Mouse (Mus musculus) heart, adult 2 months (tissue): ENCODE measurements around the gene Xrcc4. TPM values are rescaled to one million over a fixed set of nuclear protein-coding genes. Genes with fewer than 3 reads are reported as not detected.

Experiments
- DNase-seq, 2 experiments: peaks; one replicate each; pipeline ENCODE4 v3.0.0; 2021
- H3K27ac ChIP-seq: fragments of 200-600 bp; 2 replicates; pipeline ENCODE4 v1.8.1; 2022
- H3K27me3 ChIP-seq: fragments of 200-500 bp; 2 replicates; pipeline ENCODE4 v1.6.1; 2012; ENCODE audit warnings: mild to moderate bottlenecking, low read length, inconsistent platforms, mixed read lengths; ENCODE audit not compliant: control insufficient read depth, insufficient read depth
- H3K36me3 ChIP-seq: fragments of 200-500 bp; 2 replicates; pipeline ENCODE4 v1.6.1; 2012; ENCODE audit warnings: low read length, inconsistent platforms; ENCODE audit not compliant: control insufficient read depth, insufficient read depth
- H3K4me1 ChIP-seq: fragments of 200-500 bp; 2 replicates; pipeline ENCODE4 v1.6.1; 2011; ENCODE audit warnings: low read length; ENCODE audit not compliant: control insufficient read depth, insufficient read depth
- H3K4me3 ChIP-seq: fragments of 200-600 bp; 2 replicates; pipeline ENCODE4 v1.8.1; 2022
- H3K79me2 ChIP-seq: fragments of 200-500 bp; replicated peaks from 2 replicates; pipeline ENCODE4 v1.6.1; 2012; ENCODE audit warnings: mild to moderate bottlenecking, inconsistent platforms, low read length, moderate library complexity, mixed read lengths; ENCODE audit not compliant: control insufficient read depth, insufficient read depth
- H3K9ac ChIP-seq: fragments of 200-500 bp; 2 replicates; pipeline ENCODE4 v1.6.1; 2012; ENCODE audit warnings: low read depth, mild to moderate bottlenecking, control low read depth, inconsistent platforms, low read length, mixed read lengths
- CTCF ChIP-seq: fragments of 200-600 bp; IDR thresholded peaks from 2 replicates; pipeline ENCODE4 v1.8.1; 2022; ENCODE audit warnings: antibody characterized with exemption, mild to moderate bottlenecking, moderate library complexity
- EP300 ChIP-seq: fragments of 200-500 bp; IDR thresholded peaks from 2 replicates; pipeline ENCODE4 v1.6.1; 2011; ENCODE audit warnings: low read depth, low read length, control low read depth; ENCODE audit not compliant: insufficient read depth
- POLR2A ChIP-seq: fragments of 200-500 bp; IDR thresholded peaks from 2 replicates; pipeline ENCODE4 v1.6.1; 2011; ENCODE audit warnings: mild to moderate bottlenecking, low read depth, low read length, control low read depth; ENCODE audit not compliant: insufficient read depth
- WGBS: fragments of 180-500 bp; shearing (Covaris S2); methylation state at CpG from one replicate; pipeline ENCODE4 v1.1.7; 2018; 5-methylcytosine and 5-hydroxymethylcytosine counted together
- intact Hi-C: fragments of 180-260 bp; cut with DNase I; formaldehyde crosslinking; loops from one replicate; pipeline ENCODE4 v1.15.1; 2025
- polyA plus RNA-seq: library from polyadenylated mRNA; depleted of rRNA; stranded (reverse); fragments of >200 nt; gene quantifications from 2 replicates; pipeline ENCODE4 v1.2.3, GENCODE M21; 2012
- total RNA-seq, 2 experiments: library from RNA; stranded (reverse); gene quantifications; 2 replicates each; pipeline ENCODE4 v1.2.3; 2021

Gene Xrcc4
- total and polyA plus RNA-seq, 3 experiments: 1.5 to 10.0 (median 8.8) TPM

- intact Hi-C loops: no loop called here
- Histone ChIP-seq H3K4me1 (no peaks in the 10 kb centered on the region), H3K27me3 (no peaks in the 10 kb centered on the region), H3K79me2 (no peaks in the 10 kb centered on the region), H3K36me3 (no peaks in the 10 kb centered on the region), H3K4me3 (no peak overlapping the region), H3K9ac (no peak overlapping the region), H3K27ac (no peak overlapping the region)
- TF ChIP-seq CTCF: no peak
- TF ChIP-seq EP300: no peak
- no peak for TF ChIP-seq POLR2A
- DNase-seq: no peak
- WGBS: 87% methylated on average over 4 of the region's 4 CpGs
These were observed 190.3 kb downstream of the Xrcc4 start for GRCm38 (mm10) chr13:89899066-89899465.

- no peaks in the 10 kb centered on the region for H3K79me2 ChIP-seq
- no peak overlapping the region for H3K9ac ChIP-seq
- TF ChIP-seq CTCF: no peak
- TF ChIP-seq POLR2A: no peak
- no peaks in the 10 kb centered on the region for H3K4me1 ChIP-seq
- no peaks in the 10 kb centered on the region for H3K36me3 ChIP-seq
- intact Hi-C loops: no loop called here
- no peaks in the 10 kb centered on the region for H3K27me3 ChIP-seq
- DNase-seq: no peak
- 89% methylated on average over 4 of the region's 4 CpGs for WGBS
- no peak overlapping the region for H3K4me3 ChIP-seq
- no peak overlapping the region for H3K27ac ChIP-seq
These were observed 197.3 kb downstream of the Xrcc4 start for GRCm38 (mm10) chr13:89892140-89892539.

- Histone ChIP-seq H3K4me3 (no peak overlapping the region), H3K27me3 (no peaks in the 10 kb centered on the region), H3K9ac (no peak overlapping the region), H3K27ac (no peak overlapping the region), H3K4me1 (no peaks in the 10 kb centered on the region; the same call in 1 of the 2 replicates), H3K79me2 (no peaks in the 10 kb centered on the region), H3K36me3 (no peaks in the 10 kb centered on the region)
- WGBS: 92% methylated on average over 1 of the region's 1 CpGs
- DNase-seq: no peak
- TF ChIP-seq CTCF (no peak), POLR2A (no peak), EP300 (no peak)
- intact Hi-C loops: no loop called here
These were observed 199.2 kb downstream of the Xrcc4 start for GRCm38 (mm10) chr13:89890159-89890558.

GRCm38 (mm10) chr13:89889074-89889473, 200.3 kb downstream of the Xrcc4 start:
- no peaks in the 10 kb centered on the region for H3K27me3 ChIP-seq
- H3K9ac ChIP-seq: no peak overlapping the region
- TF ChIP-seq CTCF (no peak), EP300 (0 out of 2 replicates have a peak, but pooled peaks have one; percentile 18)
- 40% methylated on average over 5 of the region's 5 CpGs for WGBS
- no peak overlapping the region for H3K4me3 ChIP-seq
- H3K4me1 ChIP-seq: no peaks in the 10 kb centered on the region; the same call in 1 of the 2 replicates
- no peak overlapping the region for H3K27ac ChIP-seq
- intact Hi-C loops: no loop called here
- H3K79me2 ChIP-seq: no peaks in the 10 kb centered on the region
- DNase-seq: peak; percentile 20 to 56
- H3K36me3 ChIP-seq: no peaks in the 10 kb centered on the region

GRCm38 (mm10) chr13:89883523-89883922, 205.9 kb downstream of the Xrcc4 start:
- no peak overlapping the region for H3K4me3 ChIP-seq
- intact Hi-C loops: no loop called here
- no peaks in the 10 kb centered on the region for H3K36me3 ChIP-seq
- no peak overlapping the region for H3K27ac ChIP-seq
- no peaks in the 10 kb centered on the region for H3K79me2 ChIP-seq
- H3K4me1 ChIP-seq: no peaks in the 10 kb centered on the region; the same call in 1 of the 2 replicates
- DNase-seq: no peak
- 88% methylated on average over 1 of the region's 1 CpGs for WGBS
- H3K27me3 ChIP-seq: no peaks in the 10 kb centered on the region
- no peak overlapping the region for H3K9ac ChIP-seq
- TF ChIP-seq POLR2A (no peak), CTCF (no peak), EP300 (no peak)

GRCm38 (mm10) chr13:89881281-89881680, 208.1 kb downstream of the Xrcc4 start:
- no peak overlapping the region for H3K27ac ChIP-seq
- 42% methylated on average over 2 of the region's 2 CpGs for WGBS
- no peaks in the 10 kb centered on the region for H3K4me1 ChIP-seq
- no peak for TF ChIP-seq POLR2A
- TF ChIP-seq EP300: no peak
- no peak for TF ChIP-seq CTCF
- no peak for DNase-seq
- H3K4me3 ChIP-seq: no peak overlapping the region
- intact Hi-C loops: no loop called here
- no peaks in the 10 kb centered on the region for H3K79me2 ChIP-seq
- H3K36me3 ChIP-seq: no peaks in the 10 kb centered on the region
- H3K27me3 ChIP-seq: no peaks in the 10 kb centered on the region
- H3K9ac ChIP-seq: no peak overlapping the region
